Comparison of ENCODE assay signal across 23 mouse cellular contexts in genomic region chr7:54645314-54645713, GRCm38 (mm10).
"Had no signal": no experiment of that assay in that cellular context is flagged by ENCODE, and none has a peak within 500 bp of the region (broad histone marks: within the 10 kb centered on the region; RNA-seq: fewer than 3 reads in every experiment).

No protein-coding gene starts in this region.

- H3K9me3 ChIP-seq: hindbrain, embryonic 13.5 days; hindbrain, embryonic 15.5 days; kidney, embryonic 15.5 days; limb, embryonic 13.5 days; limb, embryonic 15.5 days; liver, embryonic 12.5 days had no signal

- H3K27ac ChIP-seq: gastrocnemius, adult 2 months; heart, adult 2 months; hindbrain, embryonic 13.5 days; hindbrain, embryonic 15.5 days; hindbrain, postnatal 0 days; kidney, embryonic 15.5 days; kidney, postnatal 0 days; limb, embryonic 13.5 days; limb, embryonic 15.5 days; liver, embryonic 12.5 days; liver, embryonic 14.5 days had no signal

- H3K4me3 ChIP-seq: gastrocnemius, adult 2 months; heart, adult 2 months; hindbrain, embryonic 13.5 days; hindbrain, embryonic 15.5 days; kidney, embryonic 15.5 days; limb, embryonic 13.5 days; limb, embryonic 15.5 days; liver, embryonic 12.5 days had no signal

- DNase-seq: gastrocnemius, adult 2 months; gastrocnemius, postnatal 10 days; gastrocnemius, postnatal 25 days; heart, adult 2 months; heart, postnatal 10 days; heart, postnatal 36 days; kidney, adult 11 months; kidney, adult 2 months; kidney, adult 9 months; kidney, postnatal 14 days; kidney, postnatal 36 days; layer of hippocampus, adult 9-11 months; layer of hippocampus, postnatal 36 days; left cerebral cortex, postnatal 4 days had no signal

- H3K36me3 ChIP-seq: hindbrain, embryonic 13.5 days; hindbrain, embryonic 15.5 days; kidney, embryonic 15.5 days; limb, embryonic 13.5 days; limb, embryonic 15.5 days; liver, embryonic 12.5 days had no signal

- H3K9ac ChIP-seq: hindbrain, embryonic 13.5 days; hindbrain, embryonic 15.5 days; kidney, embryonic 15.5 days; limb, embryonic 13.5 days; limb, embryonic 15.5 days; liver, embryonic 12.5 days; liver, embryonic 14.5 days had no signal

- H3K27me3 ChIP-seq: hindbrain, embryonic 13.5 days; hindbrain, embryonic 15.5 days; kidney, embryonic 15.5 days; limb, embryonic 13.5 days; limb, embryonic 15.5 days; liver, embryonic 12.5 days had no signal

- H3K4me1 ChIP-seq: kidney, embryonic 15.5 days; limb, embryonic 13.5 days; limb, embryonic 15.5 days; liver, embryonic 12.5 days had no signal
